Comparison of ENCODE assay signal across 16 mouse cellular contexts in the genomic region with DNA sequence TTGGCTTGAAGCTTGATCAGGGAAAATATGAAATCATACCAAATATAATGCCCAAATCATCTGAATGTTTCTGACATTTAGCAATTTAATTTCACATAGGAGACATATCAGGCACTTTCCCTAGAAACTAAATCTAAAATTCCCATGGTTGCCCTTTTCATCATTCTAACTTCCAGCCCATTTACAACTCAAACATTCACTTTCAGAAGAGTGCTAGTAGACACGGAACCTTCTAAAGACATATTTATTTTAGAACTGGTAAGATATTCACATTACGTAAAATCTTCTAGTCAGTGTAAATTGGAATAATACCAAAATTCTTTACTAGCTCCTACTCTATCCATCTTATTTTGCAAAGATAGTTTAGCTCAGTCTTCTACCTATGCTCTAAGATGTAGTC.
"Had no signal": no experiment of that assay in that cellular context is flagged by ENCODE, and none has a peak within 500 bp of the region (broad histone marks: within the 10 kb centered on the region; RNA-seq: fewer than 3 reads in every experiment).

No protein-coding gene starts in this region.

- H3K9me3 ChIP-seq: neural tube, embryonic 13.5 days; neural tube, embryonic 15.5 days; stomach, embryonic 15.5 days had no signal

- H3K4me3 ChIP-seq: neural tube, embryonic 13.5 days; neural tube, embryonic 15.5 days; stomach, embryonic 15.5 days had no signal

- DNase-seq: retina, postnatal 1 day; right cerebral cortex, adult 18-20 months; right cerebral cortex, postnatal 14 days; right cerebral cortex, postnatal 25 days; right cerebral cortex, postnatal 4 days; spleen, adult 18-20 months; thymus, adult 18-20 months; thymus, adult 2 months; thymus, postnatal 14 days; thymus, postnatal 25 days; thymus, postnatal 36 days; thymus, postnatal 4 days had no signal

- H3K27ac ChIP-seq: neural tube, embryonic 13.5 days; neural tube, embryonic 15.5 days; stomach, embryonic 15.5 days; stomach, postnatal 0 days had no signal

- H3K4me1 ChIP-seq: neural tube, embryonic 13.5 days; neural tube, embryonic 15.5 days; stomach, embryonic 15.5 days had no signal

- H3K36me3 ChIP-seq: neural tube, embryonic 13.5 days; neural tube, embryonic 15.5 days; stomach, embryonic 15.5 days had no signal

- H3K27me3 ChIP-seq: neural tube, embryonic 13.5 days; neural tube, embryonic 15.5 days; stomach, embryonic 15.5 days had no signal

- H3K4me2 ChIP-seq: neural tube, embryonic 13.5 days; neural tube, embryonic 15.5 days; stomach, embryonic 15.5 days had no signal

- H3K9ac ChIP-seq: neural tube, embryonic 13.5 days; neural tube, embryonic 15.5 days; stomach, embryonic 15.5 days had no signal
